Mouse (Mus musculus) telencephalon, adult 2 months (tissue): Measurements from ENCODE around the gene Zfp850.
"Not testable (repeated sequence)": the region's sequence is repeated elsewhere in the genome, so short reads cannot be mapped to it uniquely, and the experiment has no call there.

ENCODE experiments used
- DNase-seq: peaks from one replicate; pipeline ENCODE4 v3.0.0-alpha.2; 2011; ENCODE audit warnings: low read depth, low spot score

Gene Zfp850

GRCm38 (mm10) chr7:28013549-28014444 lies at the start of gene Zfp850:
Gene Zfp850 (minus strand): TSS chr7:28014115.
- peak; percentile 71 for DNase-seq

- no peak for DNase-seq
These were observed 46.1 kb upstream of the Zfp850 start for GRCm38 (mm10) chr7:28059972-28060371.

- no peak for DNase-seq
These were observed 39.4 kb upstream of the Zfp850 start for GRCm38 (mm10) chr7:28053046-28053930.

- no peak for DNase-seq
These were observed 36.7 kb upstream of the Zfp850 start for GRCm38 (mm10) chr7:28050584-28050983.

- peak; percentile 99 for DNase-seq
These were observed 35.8 kb upstream of the Zfp850 start, which contains the start of gene Psmc4 for GRCm38 (mm10) chr7:28049476-28050409. Gene Psmc4 (minus strand): TSS chr7:28050101.

- no peak for DNase-seq
These were observed 30.6 kb upstream of the Zfp850 start for GRCm38 (mm10) chr7:28044524-28044923.

- DNase-seq: no peak
These were observed 513 bp upstream of the Zfp850 start for GRCm38 (mm10) chr7:28014445-28014810.

- DNase-seq: peak; percentile 22
These were observed 3.6 kb downstream of the Zfp850 start for GRCm38 (mm10) chr7:28010271-28010670.

GRCm38 (mm10) chr7:27982197-27982596 lies 31.7 kb downstream of the Zfp850 start:
- no peak for DNase-seq

GRCm38 (mm10) chr7:27978683-27979528 lies 35.0 kb downstream of the Zfp850 start, which contains the start of gene Zfp780b:
Gene Zfp780b (minus strand): TSS chr7:27979171.
- peak; percentile 74 for DNase-seq

GRCm38 (mm10) chr7:27949451-27949850 lies 64.5 kb downstream of the Zfp850 start:
- DNase-seq: not testable (repeated sequence)

- DNase-seq: not testable (repeated sequence)
These were observed 72.0 kb downstream of the Zfp850 start for GRCm38 (mm10) chr7:27941869-27942268.
